Mouse (Mus musculus) forebrain, embryonic 11.5 days (tissue): Measurements from ENCODE around the gene Cox5a. TPM values are rescaled to one million over a fixed set of nuclear protein-coding genes. Genes with fewer than 3 reads are reported as not detected.
A peak's percentile ranks its signal among the peaks of the same experiment; 100 is the strongest.

Experiments
- ATAC-seq: fragments of 200-750 bp; cut with Nextera tagmentation; replicated peaks from 2 replicates; pipeline ENCODE4 v1.8.0; 2017; ENCODE audit warnings: moderate TSS enrichment; ENCODE audit not compliant: low FRiP score
- DNase-seq: peaks from one replicate; pipeline ENCODE4 v3.0.0-alpha.2; 2017; ENCODE audit warnings: low spot score
- H3K27ac ChIP-seq: fragments of 300-500 bp; sonication (generic); 2 replicates; pipeline ENCODE4 v1.5.1; 2014; ENCODE audit warnings: low read depth, low read length
- H3K27me3 ChIP-seq: fragments of 300-500 bp; sonication (generic); 2 replicates; pipeline ENCODE4 v1.6.1; 2014; ENCODE audit warnings: mild to moderate bottlenecking, low read length, mixed read lengths; ENCODE audit not compliant: control insufficient read depth, insufficient read depth
- H3K36me3 ChIP-seq: fragments of 300-500 bp; sonication (generic); 2 replicates; pipeline ENCODE4 v1.6.1; 2014; ENCODE audit warnings: mild to moderate bottlenecking, low read length, moderate library complexity, mixed read lengths; ENCODE audit not compliant: control insufficient read depth, insufficient read depth
- H3K4me1 ChIP-seq: fragments of 300-500 bp; sonication (generic); replicated peaks from 2 replicates; pipeline ENCODE4 v1.6.1; 2014; ENCODE audit warnings: low read length, mixed read lengths; ENCODE audit not compliant: control insufficient read depth, insufficient read depth
- H3K4me2 ChIP-seq: fragments of 300-500 bp; sonication (generic); 2 replicates; pipeline ENCODE4 v1.6.1; 2014; ENCODE audit warnings: low read depth, mild to moderate bottlenecking, low read length, moderate library complexity, mixed read lengths; ENCODE audit not compliant: severe bottlenecking
- H3K4me3 ChIP-seq: fragments of 300-500 bp; sonication (generic); 2 replicates; pipeline ENCODE4 v1.5.1; 2014; ENCODE audit warnings: low read depth, low read length
- H3K9ac ChIP-seq: fragments of 300-500 bp; sonication (generic); 2 replicates; pipeline ENCODE4 v1.6.1; 2014; ENCODE audit warnings: low read length
- H3K9me3 ChIP-seq: fragments of 300-500 bp; sonication (generic); 2 replicates; pipeline ENCODE4 v1.6.1; 2016; ENCODE audit warnings: low read length, mixed read lengths; ENCODE audit not compliant: control insufficient read depth
- WGBS: fragments of 180-500 bp; shearing (Covaris S2); extraction: QIAGEN DNeasy Blood & Tissue Kit; methylation state at CpG from one replicate; pipeline ENCODE4 v1.1.7; 2014; 5-methylcytosine and 5-hydroxymethylcytosine counted together
- polyA plus RNA-seq: library from polyadenylated mRNA; unstranded; fragments of >200 nt; fragmentation: Nextera tagmentation; extraction: Ambion mirVana; gene quantifications from 2 replicates; pipeline ENCODE4 v1.2.1, GENCODE M21; 2014

The Cox5a gene
- polyA plus RNA-seq, 1 experiment from 2014 or later: 624 TPM

DNA sequence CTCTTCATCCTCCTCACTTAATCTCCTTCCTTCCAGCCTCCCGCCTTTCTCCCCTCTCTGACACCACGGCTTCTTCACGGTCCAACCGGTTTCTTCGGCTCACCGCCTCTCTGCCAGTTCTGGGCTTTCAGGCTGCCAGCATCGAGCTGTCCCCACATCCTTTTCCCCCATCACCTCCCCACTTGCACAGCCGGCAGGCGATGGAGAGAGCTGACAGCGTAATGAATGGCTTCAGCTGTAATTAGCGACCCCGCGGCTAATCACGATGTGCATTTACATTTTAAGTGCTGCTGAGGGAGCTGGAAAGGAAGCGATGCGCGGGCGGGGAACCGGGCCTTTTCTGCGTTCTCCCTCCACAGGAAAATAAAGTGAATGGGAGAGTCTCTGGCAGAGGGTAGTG, 19.2 kb upstream of the Cox5a start:
- peak overlapping the region; percentile 30 for H3K4me2 ChIP-seq
- WGBS: under 1% methylated on average over 20 of the region's 20 CpGs
- H3K9ac ChIP-seq: peak overlapping the region; percentile 17; the same call in 1 of the 2 replicates
- H3K36me3 ChIP-seq: no peaks in the 10 kb centered on the region
- peak overlapping the region; percentile 11; the same call in 1 of the 2 replicates for H3K4me3 ChIP-seq
- H3K27me3 ChIP-seq: peaks cover 69% of the 10 kb centered on the region
- no peaks in the 10 kb centered on the region for H3K9me3 ChIP-seq
- ATAC-seq (peak; percentile 63), DNase-seq (peak; percentile 80)
- H3K27ac ChIP-seq: peak overlapping the region; percentile 33; the same call in 1 of the 2 replicates
- H3K4me1 ChIP-seq: peaks cover 34% of the 10 kb centered on the region

DNA sequence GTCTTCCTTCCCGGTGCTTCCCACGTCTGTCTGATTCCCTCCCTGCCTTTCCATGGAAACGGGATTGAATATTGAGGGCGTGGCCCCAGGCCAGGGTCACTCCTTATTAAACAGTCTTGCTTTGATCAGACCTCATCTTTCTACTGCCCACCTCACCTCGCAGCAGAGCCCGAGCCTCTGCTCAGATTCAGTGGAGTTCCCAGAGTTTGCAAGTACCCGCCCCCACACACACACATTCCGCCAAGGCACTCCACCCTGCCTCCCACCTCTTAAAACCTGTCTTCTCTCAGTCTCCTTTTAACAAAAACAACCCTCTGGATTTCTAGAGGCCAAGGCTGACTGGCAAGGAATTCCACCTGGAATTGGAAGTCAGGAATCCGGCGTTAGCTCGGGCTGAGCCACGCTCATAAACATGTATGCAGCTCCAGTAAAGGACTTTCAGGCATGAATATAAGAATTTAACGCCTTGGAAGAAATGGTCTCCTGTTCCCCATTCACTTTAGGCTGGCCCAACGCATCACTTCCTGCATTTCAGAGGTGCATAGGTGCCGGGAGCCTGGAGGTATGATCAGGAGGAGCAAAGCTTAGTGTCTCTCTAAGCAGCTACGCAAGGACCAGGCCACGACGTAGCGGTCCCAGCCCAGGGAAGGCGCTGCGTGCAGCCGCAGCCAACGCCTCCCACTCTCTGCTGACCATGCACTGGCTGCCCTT, 18.0 kb upstream of the Cox5a start:
- peak overlapping the region; percentile 33 for H3K4me3 ChIP-seq
- no peak overlapping the region for H3K9ac ChIP-seq
- WGBS: 3% methylated on average over 23 of the region's 23 CpGs
- H3K27me3 ChIP-seq: peaks cover 69% of the 10 kb centered on the region
- no peak overlapping the region for H3K27ac ChIP-seq
- ATAC-seq (no peak), DNase-seq (no peak)
- peak overlapping the region; percentile 62 for H3K4me2 ChIP-seq
- H3K9me3 ChIP-seq: no peaks in the 10 kb centered on the region
- peaks cover 34% of the 10 kb centered on the region for H3K4me1 ChIP-seq
- no peaks in the 10 kb centered on the region for H3K36me3 ChIP-seq

DNA sequence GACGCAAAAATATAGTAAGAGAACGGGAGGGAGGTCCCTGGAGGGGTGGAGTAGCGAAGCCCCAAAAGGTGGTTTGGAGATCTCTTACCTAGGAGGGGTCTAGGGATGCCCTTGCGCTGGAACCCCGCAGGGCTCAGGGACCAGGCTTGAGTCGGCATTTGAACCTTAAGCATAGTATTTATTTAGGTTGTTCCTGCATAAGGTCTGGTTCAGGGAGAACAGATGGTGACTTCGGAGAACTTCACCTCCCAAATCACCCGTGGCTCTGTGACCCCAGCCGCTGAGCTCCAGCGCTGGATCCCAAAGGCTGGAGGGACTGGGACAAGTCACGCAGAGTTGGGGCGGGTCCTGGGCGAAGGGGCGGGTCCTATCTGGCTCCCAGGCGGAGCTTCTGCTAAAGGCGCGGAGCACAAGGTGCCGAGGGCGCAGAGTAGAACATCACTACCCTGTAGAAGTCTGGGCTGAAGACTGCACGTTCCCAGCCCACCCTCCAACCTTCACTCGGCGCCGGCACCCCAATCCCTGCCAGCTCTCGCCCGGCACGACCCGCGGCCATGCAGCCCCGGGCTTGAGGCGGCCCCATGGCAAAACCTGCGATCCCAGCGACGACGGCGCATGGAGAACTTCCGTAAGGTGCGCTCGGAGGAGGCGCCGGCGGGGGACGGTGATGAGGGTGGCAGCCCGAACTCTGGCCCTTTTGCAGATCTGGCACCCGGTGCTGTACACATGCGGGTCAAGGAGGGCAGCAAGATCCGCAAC, 17.3 kb upstream of the Cox5a start, which contains the start of gene Rpp25:
TSS of gene Rpp25 (plus strand) at position 405 of the 759 bp plus-strand sequence.
- ATAC-seq (peak; percentile 69; the same call in 1 of the 2 replicates), DNase-seq (peak; percentile 76)
- Histone ChIP-seq H3K27ac (no peak within 1 kb of the TSS), H3K36me3 (no peaks in the 10 kb centered on the region), H3K4me3 (peak within 1 kb of the TSS; percentile 33), H3K4me2 (peak within 1 kb of the TSS; percentile 62), H3K4me1 (peaks cover 34% of the 10 kb centered on the region), H3K27me3 (peaks cover 69% of the 10 kb centered on the region), H3K9ac (peak within 1 kb of the TSS; percentile 35; the same call in 1 of the 2 replicates), H3K9me3 (no peaks in the 10 kb centered on the region)
- WGBS: under 1% methylated on average over 46 of the region's 46 CpGs

DNA sequence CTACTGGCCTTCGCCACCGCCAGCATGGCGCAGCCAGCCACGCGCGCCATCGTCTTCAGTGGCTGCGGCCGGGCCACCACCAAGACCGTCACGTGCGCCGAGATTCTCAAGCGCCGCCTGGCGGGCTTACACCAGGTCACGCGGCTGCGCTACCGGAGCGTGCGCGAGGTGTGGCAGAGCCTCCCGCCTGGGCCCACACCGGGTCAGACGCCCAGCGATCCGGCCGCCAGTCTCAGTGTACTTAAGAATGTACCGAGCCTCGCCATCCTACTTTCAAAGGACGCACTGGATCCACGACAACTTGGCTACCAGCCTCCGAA, 16.7 kb upstream of the Cox5a start:
- Histone ChIP-seq H3K27ac (no peak overlapping the region), H3K4me2 (peak overlapping the region; percentile 62), H3K9ac (no peak overlapping the region; the same call in 1 of the 2 replicates), H3K4me1 (peaks cover 34% of the 10 kb centered on the region), H3K36me3 (no peaks in the 10 kb centered on the region), H3K9me3 (no peaks in the 10 kb centered on the region), H3K27me3 (peaks cover 69% of the 10 kb centered on the region), H3K4me3 (peak overlapping the region; percentile 33)
- 0 out of 2 replicates have a peak, but pooled peaks have one; percentile 32 for ATAC-seq
- under 1% methylated on average over 34 of the region's 34 CpGs for WGBS
- peak; percentile 74 for DNase-seq

DNA sequence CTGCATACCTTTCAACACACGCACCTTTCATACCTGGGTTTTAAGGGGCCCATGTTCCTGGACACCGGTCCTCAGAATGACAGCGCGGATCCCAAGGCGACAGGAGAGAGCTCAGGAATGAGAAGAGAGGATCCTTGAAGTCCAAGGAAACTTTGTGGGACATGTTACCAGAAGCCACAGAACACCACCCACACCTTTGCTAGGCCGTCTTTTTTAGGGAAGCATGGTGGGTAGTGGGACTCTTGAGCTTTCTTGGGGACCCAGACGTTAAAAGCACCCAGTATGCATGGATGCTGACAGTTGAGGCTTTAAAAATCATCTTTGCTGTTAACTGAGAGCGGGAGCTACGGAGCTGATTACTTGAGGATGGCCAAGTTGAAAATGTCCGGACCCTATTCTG, 16.2 kb upstream of the Cox5a start:
- Histone ChIP-seq H3K4me1 (peaks cover 34% of the 10 kb centered on the region), H3K9ac (no peak overlapping the region), H3K27me3 (peaks cover 65% of the 10 kb centered on the region), H3K36me3 (no peaks in the 10 kb centered on the region), H3K9me3 (no peaks in the 10 kb centered on the region), H3K4me3 (peak overlapping the region; percentile 33; the same call in 1 of the 2 replicates), H3K4me2 (no peak overlapping the region), H3K27ac (no peak overlapping the region)
- no peak for ATAC-seq
- no peak for DNase-seq
- WGBS: 44% methylated on average over 10 of the region's 10 CpGs

DNA sequence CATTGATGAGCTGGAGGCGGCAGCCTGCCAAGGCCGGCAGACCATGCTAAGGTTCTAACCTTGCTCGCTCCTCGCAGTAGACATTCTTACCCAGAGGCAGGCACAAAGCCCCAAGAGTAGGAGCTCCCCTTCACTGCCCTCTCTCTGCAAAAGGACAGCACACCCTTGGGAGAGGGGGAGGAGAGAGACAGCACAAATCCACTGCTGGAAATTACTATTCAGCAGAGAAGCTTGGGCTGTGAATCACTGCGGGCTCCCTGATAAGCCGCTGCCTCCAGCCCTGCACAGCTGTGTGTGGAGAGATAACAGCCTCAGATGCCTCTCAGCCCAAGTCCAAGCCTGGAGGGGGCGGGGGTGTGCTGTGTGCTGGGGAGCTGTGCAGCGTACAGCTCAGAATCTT, 15.4 kb upstream of the Cox5a start:
- Histone ChIP-seq H3K9ac (no peak overlapping the region), H3K4me2 (no peak overlapping the region), H3K27me3 (peaks cover 57% of the 10 kb centered on the region), H3K9me3 (no peaks in the 10 kb centered on the region), H3K27ac (no peak overlapping the region), H3K4me3 (no peak overlapping the region), H3K4me1 (peaks cover 34% of the 10 kb centered on the region), H3K36me3 (no peaks in the 10 kb centered on the region)
- ATAC-seq: peak; percentile 28; the same call in 1 of the 2 replicates
- 7% methylated on average over 8 of the region's 8 CpGs for WGBS
- DNase-seq: peak; percentile 66

DNA sequence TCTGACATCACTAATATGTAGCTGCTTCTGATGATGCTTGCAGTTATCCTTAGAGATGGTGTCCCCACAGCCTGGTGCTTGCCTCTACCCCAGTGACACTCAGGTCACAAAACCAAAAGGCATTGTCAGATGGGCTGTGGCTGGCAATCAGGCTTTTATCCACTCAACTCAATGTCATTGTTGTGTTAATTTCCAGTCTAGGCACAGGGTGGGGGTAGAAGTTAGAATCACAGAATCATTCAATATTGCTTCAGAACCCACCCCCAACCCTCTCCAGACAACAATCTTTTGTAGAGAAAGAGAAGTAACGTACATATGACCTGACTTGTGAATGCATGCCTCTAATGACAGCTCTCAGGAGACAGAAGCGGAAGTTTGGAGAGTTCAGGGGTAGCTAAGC, 10.5 kb upstream of the Cox5a start:
- no peak overlapping the region for H3K9ac ChIP-seq
- no peak overlapping the region for H3K4me2 ChIP-seq
- no peak for DNase-seq
- peaks cover 3% of the 10 kb centered on the region; the same call in 1 of the 2 replicates for H3K4me1 ChIP-seq
- no peaks in the 10 kb centered on the region for H3K9me3 ChIP-seq
- H3K27ac ChIP-seq: no peak overlapping the region
- no peak overlapping the region for H3K4me3 ChIP-seq
- no peak for ATAC-seq
- H3K27me3 ChIP-seq: peaks cover 10% of the 10 kb centered on the region
- 78% methylated on average over 2 of the region's 2 CpGs for WGBS
- H3K36me3 ChIP-seq: no peaks in the 10 kb centered on the region

DNA sequence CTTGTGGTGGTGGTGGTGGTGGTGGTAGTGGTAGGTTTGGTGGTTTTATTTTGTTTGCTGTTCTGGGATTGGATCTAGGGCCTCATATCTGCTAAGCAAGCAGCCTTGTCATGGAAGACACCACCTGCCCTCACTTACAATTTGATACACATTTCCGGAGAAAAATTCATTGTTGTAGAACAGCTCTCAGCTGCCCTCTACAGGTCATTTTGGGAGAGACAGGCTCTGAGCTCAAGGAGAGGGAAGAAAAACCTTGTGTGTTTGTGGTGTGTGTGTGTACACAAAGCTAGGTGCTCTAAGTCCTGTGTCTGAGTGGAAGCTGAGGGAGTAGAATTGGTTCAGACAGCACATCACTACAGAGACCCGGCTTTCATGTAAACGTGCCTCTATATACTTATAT, 4.0 kb upstream of the Cox5a start:
- DNase-seq (peak; percentile 80), ATAC-seq (no peak)
- Histone ChIP-seq H3K36me3 (no peaks in the 10 kb centered on the region), H3K4me2 (no peak overlapping the region), H3K4me1 (peaks cover under 1% of the 10 kb centered on the region; the same call in 1 of the 2 replicates), H3K9ac (no peak overlapping the region), H3K9me3 (no peaks in the 10 kb centered on the region), H3K4me3 (no peak overlapping the region), H3K27ac (no peak overlapping the region), H3K27me3 (no peaks in the 10 kb centered on the region)
- WGBS: 8% methylated on average over 3 of the region's 3 CpGs
